Mouse (Mus musculus): ENCODE measurements around the gene Impg1. TPM values are rescaled to one million over a fixed set of nuclear protein-coding genes. Genes with fewer than 3 reads are reported as not detected.

Impg1 gene
- polyA plus RNA-seq (2015; fragmentation: Nextera tagmentation; extraction: Ambion mirVana): not detected in 2 replicates

DNA sequence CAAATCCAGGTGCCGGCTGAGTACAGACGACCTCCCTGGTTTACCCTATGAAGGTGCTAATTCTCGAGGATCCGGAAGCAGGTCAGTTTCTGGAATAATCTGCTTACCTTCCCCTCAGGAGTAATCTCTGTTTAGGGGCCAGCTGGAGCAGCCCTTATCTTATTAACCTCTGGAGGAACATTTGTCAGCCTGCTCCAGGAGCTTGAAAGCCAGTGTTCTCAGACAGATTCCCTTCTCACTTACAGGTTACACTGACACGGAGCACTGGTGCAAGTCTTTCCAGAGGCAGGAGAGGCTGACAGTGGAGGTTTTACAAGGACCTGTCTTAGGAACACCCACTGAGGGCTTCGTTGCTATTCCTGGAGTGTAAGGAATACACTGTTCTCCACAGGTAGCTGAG, at the start of gene Impg1:
Gene Impg1 (minus strand): TSS at position 101 of the 400 bp plus-strand sequence.
- Histone ChIP-seq H3K36me3 (ENCODE audit: control insufficient read depth, insufficient read depth) (no peaks in the 10 kb centered on the region), H3K4me1 (replicated peaks; ENCODE audit: control insufficient read depth, insufficient read depth, low read length) (no peaks in the 10 kb centered on the region), H3K4me2 (ENCODE audit: low read length) (no peak within 1 kb of the TSS), H3K27me3 (replicated peaks; ENCODE audit: control insufficient read depth, insufficient read depth, low read length) (no peaks in the 10 kb centered on the region), H3K9me3 (ENCODE audit: control insufficient read depth, low read length) (no peaks in the 10 kb centered on the region), H3K4me3 (replicated peaks; ENCODE audit: low read length) (no peak within 1 kb of the TSS), H3K27ac (ENCODE audit: low read length) (no peak within 1 kb of the TSS), H3K9ac (replicated peaks; ENCODE audit: low read depth, low read length) (no peak within 1 kb of the TSS)
- ATAC-seq: no peak
- WGBS: 61% methylated on average over 6 of the region's 6 CpGs

DNA sequence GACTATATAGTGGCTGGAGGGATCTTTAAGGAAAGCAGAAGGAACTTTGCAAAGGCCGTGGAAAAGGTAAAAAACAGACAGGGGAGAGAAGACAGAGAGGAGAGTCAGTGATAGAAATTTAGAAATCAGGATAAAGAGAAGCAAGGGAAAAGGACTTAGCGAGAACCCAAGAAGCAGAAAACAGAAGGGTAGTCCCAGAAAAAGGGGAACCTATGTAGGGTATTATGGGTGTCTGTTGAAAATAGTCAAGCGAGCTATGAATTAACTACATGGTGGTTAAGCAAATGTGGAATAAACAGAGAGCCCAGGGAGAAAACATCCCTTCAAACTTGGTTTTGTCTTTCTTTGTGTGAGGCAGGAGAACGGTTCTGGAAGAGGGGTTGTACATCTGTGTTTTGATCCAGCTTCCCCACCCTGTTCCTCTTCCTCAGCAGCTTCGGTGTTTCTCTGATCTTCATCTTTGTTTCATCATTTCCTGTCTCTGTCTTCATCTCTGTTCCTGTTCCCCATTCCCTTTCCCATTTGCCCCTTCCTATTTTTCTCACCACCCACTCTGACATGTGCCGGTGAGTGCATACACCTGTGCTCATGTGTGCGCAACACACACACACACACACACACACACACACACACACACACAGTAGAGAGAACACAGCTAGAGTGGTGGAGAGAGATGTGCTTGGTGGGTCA, 44.3 kb upstream of the Impg1 start:
- WGBS: 93% methylated on average over 7 of the region's 7 CpGs
- no peak overlapping the region for H3K27ac ChIP-seq (ENCODE audit: low read length)
- H3K36me3 ChIP-seq (ENCODE audit: control insufficient read depth, insufficient read depth): no peaks in the 10 kb centered on the region
- no peak overlapping the region for H3K4me2 ChIP-seq (ENCODE audit: low read length)
- no peak overlapping the region for H3K9ac ChIP-seq (replicated peaks; ENCODE audit: low read depth, low read length)
- no peaks in the 10 kb centered on the region for H3K27me3 ChIP-seq (replicated peaks; ENCODE audit: control insufficient read depth, insufficient read depth, low read length)
- H3K9me3 ChIP-seq (ENCODE audit: control insufficient read depth, low read length): no peaks in the 10 kb centered on the region
- H3K4me3 ChIP-seq (replicated peaks; ENCODE audit: low read length): no peak overlapping the region
- ATAC-seq: no peak
- H3K4me1 ChIP-seq (replicated peaks; ENCODE audit: control insufficient read depth, insufficient read depth, low read length): no peaks in the 10 kb centered on the region

DNA sequence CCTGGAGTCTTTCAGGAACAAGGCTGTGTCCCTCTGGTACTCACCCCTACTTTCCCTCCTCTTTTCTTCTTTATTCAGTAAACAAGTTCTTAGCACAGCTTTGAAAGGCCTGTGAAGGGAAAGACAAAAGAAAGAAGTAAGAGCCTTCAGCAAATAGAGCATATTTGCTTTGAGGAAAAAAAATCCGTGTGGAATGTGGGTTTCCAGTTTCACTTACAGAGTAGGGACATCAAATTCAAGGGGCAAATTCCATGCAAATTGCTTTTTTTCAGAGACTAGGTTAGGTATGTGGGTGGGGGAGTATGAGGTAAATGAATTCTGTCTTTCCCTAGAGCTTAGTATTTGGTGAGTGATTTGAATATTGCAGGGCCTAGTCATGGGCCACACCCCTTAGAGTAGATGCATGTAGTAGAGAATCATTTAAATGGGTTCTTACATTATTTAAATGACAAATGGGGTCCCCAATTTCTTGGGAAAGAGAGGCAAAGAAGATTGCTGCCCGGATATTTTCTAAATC, 39.3 kb upstream of the Impg1 start:
- Histone ChIP-seq H3K27me3 (replicated peaks; ENCODE audit: control insufficient read depth, insufficient read depth, low read length) (no peaks in the 10 kb centered on the region), H3K9me3 (ENCODE audit: control insufficient read depth, low read length) (no peaks in the 10 kb centered on the region)
- ATAC-seq: no peak

GRCm38 (mm10) chr9:80491591-80491990, 26.3 kb upstream of the Impg1 start:
- no peaks in the 10 kb centered on the region for H3K36me3 ChIP-seq (ENCODE audit: control insufficient read depth, insufficient read depth)
- H3K9me3 ChIP-seq (ENCODE audit: control insufficient read depth, low read length): no peaks in the 10 kb centered on the region
- ATAC-seq: no peak
- no peak overlapping the region for H3K27ac ChIP-seq (ENCODE audit: low read length)
- no peaks in the 10 kb centered on the region for H3K4me1 ChIP-seq (replicated peaks; ENCODE audit: control insufficient read depth, insufficient read depth, low read length)
- no peaks in the 10 kb centered on the region for H3K27me3 ChIP-seq (replicated peaks; ENCODE audit: control insufficient read depth, insufficient read depth, low read length)
- H3K4me3 ChIP-seq (replicated peaks; ENCODE audit: low read length): no peak overlapping the region
- no peak overlapping the region for H3K4me2 ChIP-seq (ENCODE audit: low read length)
- H3K9ac ChIP-seq (replicated peaks; ENCODE audit: low read depth, low read length): no peak overlapping the region
- 73% methylated on average over 4 of the region's 4 CpGs for WGBS

More for the DNA sequence above, 39.3 kb upstream of the Impg1 start:
- no peak overlapping the region for H3K4me3 ChIP-seq (replicated peaks; ENCODE audit: low read length)
- no peak overlapping the region for H3K27ac ChIP-seq (ENCODE audit: low read length)
- no peaks in the 10 kb centered on the region for H3K4me1 ChIP-seq (replicated peaks; ENCODE audit: control insufficient read depth, insufficient read depth, low read length)
- H3K36me3 ChIP-seq (ENCODE audit: control insufficient read depth, insufficient read depth): no peaks in the 10 kb centered on the region
- no peak overlapping the region for H3K4me2 ChIP-seq (ENCODE audit: low read length)
- WGBS: 44% methylated on average over 2 of the region's 2 CpGs
- H3K9ac ChIP-seq (replicated peaks; ENCODE audit: low read depth, low read length): no peak overlapping the region

- no peak for ATAC-seq
- H3K9ac ChIP-seq (replicated peaks; ENCODE audit: low read depth, low read length): no peak overlapping the region
- WGBS: 79% methylated on average over 4 of the region's 4 CpGs
Measured at GRCm38 (mm10) chr9:80460420-80460819, 4.9 kb downstream of the Impg1 start.

GRCm38 (mm10) chr9:80450467-80451261, 14.6 kb downstream of the Impg1 start:
- no peaks in the 10 kb centered on the region for H3K36me3 ChIP-seq (ENCODE audit: control insufficient read depth, insufficient read depth)
- ATAC-seq: no peak
- 36% methylated on average over 3 of the region's 3 CpGs for WGBS
- no peak overlapping the region for H3K9ac ChIP-seq (replicated peaks; ENCODE audit: low read depth, low read length)
- H3K4me2 ChIP-seq (ENCODE audit: low read length): no peak overlapping the region
- H3K4me1 ChIP-seq (replicated peaks; ENCODE audit: control insufficient read depth, insufficient read depth, low read length): no peaks in the 10 kb centered on the region
- H3K27me3 ChIP-seq (replicated peaks; ENCODE audit: control insufficient read depth, insufficient read depth, low read length): no peaks in the 10 kb centered on the region
- H3K4me3 ChIP-seq (replicated peaks; ENCODE audit: low read length): no peak overlapping the region
- H3K27ac ChIP-seq (ENCODE audit: low read length): no peak overlapping the region
- no peaks in the 10 kb centered on the region for H3K9me3 ChIP-seq (ENCODE audit: control insufficient read depth, low read length)

More at GRCm38 (mm10) chr9:80460420-80460819, 4.9 kb downstream of the Impg1 start:
- Histone ChIP-seq H3K27ac (ENCODE audit: low read length) (no peak overlapping the region), H3K36me3 (ENCODE audit: control insufficient read depth, insufficient read depth) (no peaks in the 10 kb centered on the region), H3K4me3 (replicated peaks; ENCODE audit: low read length) (no peak overlapping the region), H3K9me3 (ENCODE audit: control insufficient read depth, low read length) (no peaks in the 10 kb centered on the region), H3K4me2 (ENCODE audit: low read length) (no peak overlapping the region), H3K27me3 (replicated peaks; ENCODE audit: control insufficient read depth, insufficient read depth, low read length) (no peaks in the 10 kb centered on the region), H3K4me1 (replicated peaks; ENCODE audit: control insufficient read depth, insufficient read depth, low read length) (no peaks in the 10 kb centered on the region)

- Histone ChIP-seq H3K9ac (replicated peaks; ENCODE audit: low read depth, low read length) (no peak overlapping the region), H3K4me1 (replicated peaks; ENCODE audit: control insufficient read depth, insufficient read depth, low read length) (peaks cover 3% of the 10 kb centered on the region; the same call in 1 of the 2 replicates), H3K36me3 (ENCODE audit: control insufficient read depth, insufficient read depth) (no peaks in the 10 kb centered on the region), H3K4me3 (replicated peaks; ENCODE audit: low read length) (no peak overlapping the region), H3K9me3 (ENCODE audit: control insufficient read depth, low read length) (no peaks in the 10 kb centered on the region), H3K4me2 (ENCODE audit: low read length) (no peak overlapping the region), H3K27ac (ENCODE audit: low read length) (no peak overlapping the region), H3K27me3 (replicated peaks; ENCODE audit: control insufficient read depth, insufficient read depth, low read length) (no peaks in the 10 kb centered on the region)
- no peak for ATAC-seq
- 61% methylated on average over 5 of the region's 5 CpGs for WGBS
Measured at GRCm38 (mm10) chr9:80441096-80441710, 24.1 kb downstream of the Impg1 start.

DNA sequence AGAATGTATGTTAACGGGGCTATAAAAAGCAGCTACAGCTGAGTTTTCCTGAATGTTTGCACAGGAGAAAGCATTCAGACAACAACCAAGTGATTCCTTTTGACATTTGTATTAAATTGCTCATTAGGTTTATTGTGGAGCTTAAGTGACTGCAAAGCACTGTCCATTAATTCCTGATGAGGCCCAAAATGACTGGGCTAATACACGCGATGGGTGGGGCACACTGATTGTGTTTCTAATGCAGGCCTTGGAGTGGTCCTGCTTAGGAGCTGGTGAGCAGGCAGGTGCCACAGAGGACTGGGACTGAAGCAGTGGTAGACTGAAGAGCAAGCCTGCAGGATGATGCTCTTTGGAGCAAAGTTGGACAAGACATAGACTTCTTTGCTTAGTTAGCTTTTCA, 73.9 kb downstream of the Impg1 start:
- Histone ChIP-seq H3K9me3 (ENCODE audit: control insufficient read depth, low read length) (no peaks in the 10 kb centered on the region), H3K9ac (replicated peaks; ENCODE audit: low read depth, low read length) (no peak overlapping the region), H3K4me2 (ENCODE audit: low read length) (no peak overlapping the region), H3K36me3 (ENCODE audit: control insufficient read depth, insufficient read depth) (no peaks in the 10 kb centered on the region), H3K4me3 (replicated peaks; ENCODE audit: low read length) (no peak overlapping the region), H3K4me1 (replicated peaks; ENCODE audit: control insufficient read depth, insufficient read depth, low read length) (peaks cover 4% of the 10 kb centered on the region; the same call in 1 of the 2 replicates), H3K27me3 (replicated peaks; ENCODE audit: control insufficient read depth, insufficient read depth, low read length) (no peaks in the 10 kb centered on the region), H3K27ac (ENCODE audit: low read length) (no peak overlapping the region)
- WGBS: 7% methylated on average over 3 of the region's 3 CpGs
- ATAC-seq: no peak

DNA sequence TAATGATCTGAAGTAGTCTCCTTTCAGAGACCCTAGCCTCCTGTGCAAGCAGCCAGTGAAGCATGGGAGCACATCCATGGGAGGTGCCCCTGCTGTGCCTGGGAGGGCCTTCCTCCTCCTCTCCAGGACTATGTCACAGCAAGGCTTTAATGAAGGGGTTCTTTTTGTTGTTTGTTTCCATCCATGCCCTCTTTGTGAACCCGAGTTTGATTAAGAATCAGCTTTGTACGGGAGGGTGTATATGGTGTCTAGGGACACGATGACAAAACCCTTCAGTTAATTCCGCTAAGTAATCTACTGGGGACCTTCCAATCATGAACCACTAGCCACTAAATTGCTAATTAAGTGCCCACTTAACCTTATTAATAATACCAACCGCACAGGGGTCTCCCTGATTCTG, 74.3 kb downstream of the Impg1 start:
- no peaks in the 10 kb centered on the region for H3K9me3 ChIP-seq (ENCODE audit: control insufficient read depth, low read length)
- H3K4me2 ChIP-seq (ENCODE audit: low read length): no peak overlapping the region
- no peaks in the 10 kb centered on the region for H3K36me3 ChIP-seq (ENCODE audit: control insufficient read depth, insufficient read depth)
- 3% methylated on average over 5 of the region's 5 CpGs for WGBS
- H3K4me1 ChIP-seq (replicated peaks; ENCODE audit: control insufficient read depth, insufficient read depth, low read length): peaks cover 4% of the 10 kb centered on the region; the same call in 1 of the 2 replicates
- no peaks in the 10 kb centered on the region for H3K27me3 ChIP-seq (replicated peaks; ENCODE audit: control insufficient read depth, insufficient read depth, low read length)
- H3K9ac ChIP-seq (replicated peaks; ENCODE audit: low read depth, low read length): no peak overlapping the region
- H3K4me3 ChIP-seq (replicated peaks; ENCODE audit: low read length): no peak overlapping the region
- H3K27ac ChIP-seq (ENCODE audit: low read length): no peak overlapping the region
- ATAC-seq: peak; percentile 26; the same call in 1 of the 2 replicates
